Mouse (Mus musculus) kidney, adult 9 months (tissue): Measurements from ENCODE around the gene Ip6k2.

Experiments
- DNase-seq: peaks from one replicate; pipeline ENCODE4 v3.0.0; 2022

Gene Ip6k2

GRCm38 (mm10) chr9:108783548-108784463 is at the start of gene Ip6k2:
Gene Ip6k2, plus strand, starts transcription at chr9:108783796.
- DNase-seq: peak; percentile 97

GRCm38 (mm10) chr9:108734626-108735025 is 49.0 kb upstream of the Ip6k2 start:
- DNase-seq: no peak

- DNase-seq: no peak
These were observed 44.4 kb upstream of the Ip6k2 start for GRCm38 (mm10) chr9:108739239-108739638.

- DNase-seq: peak; percentile 30
These were observed 43.5 kb upstream of the Ip6k2 start for GRCm38 (mm10) chr9:108740062-108740461.

GRCm38 (mm10) chr9:108742048-108742447 is 41.5 kb upstream of the Ip6k2 start:
- DNase-seq: no peak

GRCm38 (mm10) chr9:108746876-108747499 is 36.6 kb upstream of the Ip6k2 start:
- peak; percentile 54 for DNase-seq

- DNase-seq: no peak
These were observed 35.9 kb upstream of the Ip6k2 start for GRCm38 (mm10) chr9:108747694-108748093.

- DNase-seq: no peak
These were observed 34.9 kb upstream of the Ip6k2 start for GRCm38 (mm10) chr9:108748600-108749183.

- DNase-seq: peak; percentile 77
These were observed 33.0 kb upstream of the Ip6k2 start for GRCm38 (mm10) chr9:108750616-108751015.

GRCm38 (mm10) chr9:108752142-108752920 is 31.3 kb upstream of the Ip6k2 start:
- no peak for DNase-seq

GRCm38 (mm10) chr9:108753326-108753725 is 30.3 kb upstream of the Ip6k2 start:
- DNase-seq: peak; percentile 68

- DNase-seq: peak; percentile 88
These were observed 29.6 kb upstream of the Ip6k2 start for GRCm38 (mm10) chr9:108753976-108754375.

GRCm38 (mm10) chr9:108754423-108754822 is 29.2 kb upstream of the Ip6k2 start:
- peak; percentile 68 for DNase-seq

GRCm38 (mm10) chr9:108757406-108757805 is 26.2 kb upstream of the Ip6k2 start:
- DNase-seq: peak; percentile 20

- no peak for DNase-seq
These were observed 24.5 kb upstream of the Ip6k2 start for GRCm38 (mm10) chr9:108759121-108759520.

GRCm38 (mm10) chr9:108759805-108760204 is 23.8 kb upstream of the Ip6k2 start:
- DNase-seq: peak; percentile 72

- no peak for DNase-seq
These were observed 22.0 kb upstream of the Ip6k2 start for GRCm38 (mm10) chr9:108761561-108761960.

GRCm38 (mm10) chr9:108764971-108765370 is 18.6 kb upstream of the Ip6k2 start:
- no peak for DNase-seq

GRCm38 (mm10) chr9:108776614-108777013 is 7.0 kb upstream of the Ip6k2 start:
- DNase-seq: no peak

GRCm38 (mm10) chr9:108777276-108777675 is 6.3 kb upstream of the Ip6k2 start:
- DNase-seq: no peak

- peak; percentile 74 for DNase-seq
These were observed 2.6 kb upstream of the Ip6k2 start for GRCm38 (mm10) chr9:108780959-108781358.

GRCm38 (mm10) chr9:108781891-108782290 is 1.7 kb upstream of the Ip6k2 start:
- no peak for DNase-seq
